Mouse (Mus musculus) neural tube, embryonic 14.5 days (tissue): ENCODE results near the gene Ltbp2. TPM values are rescaled to one million over a fixed set of nuclear protein-coding genes. Genes with fewer than 3 reads are reported as not detected.

Experiments used
- ATAC-seq: fragments of 200-750 bp; cut with Nextera tagmentation; 2 replicates; pipeline ENCODE4 v1.8.0; 2017; ENCODE audit warnings: low read depth, mild to moderate bottlenecking, moderate TSS enrichment, moderate library complexity
- H3K27ac ChIP-seq: fragments of 300-500 bp; sonication (generic); 2 replicates; pipeline ENCODE4 v1.5.1; 2014; ENCODE audit warnings: low read depth, mild to moderate bottlenecking, control low read depth, low read length, moderate library complexity, mixed read lengths
- H3K27me3 ChIP-seq: fragments of 300-500 bp; sonication (generic); 2 replicates; pipeline ENCODE4 v1.6.1; 2014; ENCODE audit warnings: low read length; ENCODE audit not compliant: control insufficient read depth, insufficient read depth
- H3K36me3 ChIP-seq: fragments of 300-500 bp; sonication (generic); 2 replicates; pipeline ENCODE4 v1.6.1; 2014; ENCODE audit warnings: low read length, mixed read lengths; ENCODE audit not compliant: control insufficient read depth, insufficient read depth
- H3K4me1 ChIP-seq: fragments of 300-500 bp; sonication (generic); 2 replicates; pipeline ENCODE4 v1.6.1; 2014; ENCODE audit warnings: low read length; ENCODE audit not compliant: control insufficient read depth, insufficient read depth
- H3K4me2 ChIP-seq: fragments of 300-500 bp; sonication (generic); 2 replicates; pipeline ENCODE4 v1.6.1; 2014; ENCODE audit warnings: mild to moderate bottlenecking, low read depth, low read length, control low read depth
- H3K4me3 ChIP-seq: fragments of 300-500 bp; sonication (generic); 2 replicates; pipeline ENCODE4 v1.5.1; 2014; ENCODE audit warnings: low read depth, low read length, control low read depth, mixed read lengths
- H3K9ac ChIP-seq: fragments of 300-500 bp; sonication (generic); replicated peaks from 2 replicates; pipeline ENCODE4 v1.6.1; 2014; ENCODE audit warnings: low read depth, mild to moderate bottlenecking, control low read depth, low read length, mixed read lengths
- H3K9me3 ChIP-seq: fragments of 300-500 bp; sonication (generic); 2 replicates; pipeline ENCODE4 v1.6.1; 2016; ENCODE audit warnings: low read length; ENCODE audit not compliant: control insufficient read depth
- WGBS: fragments of 180-500 bp; shearing (Covaris S2); extraction: QIAGEN DNeasy Blood & Tissue Kit; methylation state at CpG from one replicate; pipeline ENCODE4 v1.1.7; 2014; 5-methylcytosine and 5-hydroxymethylcytosine counted together
- polyA plus RNA-seq: library from polyadenylated mRNA; unstranded; fragments of >200 nt; fragmentation: Nextera tagmentation; extraction: Ambion mirVana; gene quantifications from 2 replicates; pipeline ENCODE4 v1.2.1, GENCODE M21; 2014

Gene Ltbp2
- polyA plus RNA-seq, 1 experiment from 2014 or later = 0.15 TPM

DNA sequence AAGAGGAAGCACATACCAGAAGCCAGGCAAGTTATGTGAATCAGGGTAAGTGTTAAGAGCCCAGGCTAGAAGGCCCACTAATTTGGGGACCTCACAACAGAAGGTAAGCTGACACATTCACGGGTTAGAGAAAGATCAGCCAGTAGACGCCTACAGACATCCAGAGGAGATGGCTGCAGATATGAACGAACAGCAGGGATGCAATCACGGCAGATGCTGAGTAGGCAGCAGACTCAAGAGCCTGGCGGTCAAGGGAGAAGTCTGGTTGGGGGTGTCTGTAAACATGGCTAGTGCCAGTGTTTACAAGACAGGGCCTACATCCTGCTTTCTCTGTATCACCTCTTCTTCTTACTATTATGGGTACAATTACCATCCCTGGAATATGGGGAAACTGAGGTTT, 13.1 kb downstream of the Ltbp2 start:
- ATAC-seq = no peak
- Histone ChIP-seq H3K27me3 (no peaks in the 10 kb centered on the region), H3K9ac (no peak overlapping the region), H3K36me3 (no peaks in the 10 kb centered on the region), H3K4me3 (no peak overlapping the region), H3K27ac (no peak overlapping the region), H3K9me3 (no peaks in the 10 kb centered on the region), H3K4me2 (no peak overlapping the region), H3K4me1 (no peaks in the 10 kb centered on the region)
- WGBS = 85% methylated on average over 5 of the region's 5 CpGs

DNA sequence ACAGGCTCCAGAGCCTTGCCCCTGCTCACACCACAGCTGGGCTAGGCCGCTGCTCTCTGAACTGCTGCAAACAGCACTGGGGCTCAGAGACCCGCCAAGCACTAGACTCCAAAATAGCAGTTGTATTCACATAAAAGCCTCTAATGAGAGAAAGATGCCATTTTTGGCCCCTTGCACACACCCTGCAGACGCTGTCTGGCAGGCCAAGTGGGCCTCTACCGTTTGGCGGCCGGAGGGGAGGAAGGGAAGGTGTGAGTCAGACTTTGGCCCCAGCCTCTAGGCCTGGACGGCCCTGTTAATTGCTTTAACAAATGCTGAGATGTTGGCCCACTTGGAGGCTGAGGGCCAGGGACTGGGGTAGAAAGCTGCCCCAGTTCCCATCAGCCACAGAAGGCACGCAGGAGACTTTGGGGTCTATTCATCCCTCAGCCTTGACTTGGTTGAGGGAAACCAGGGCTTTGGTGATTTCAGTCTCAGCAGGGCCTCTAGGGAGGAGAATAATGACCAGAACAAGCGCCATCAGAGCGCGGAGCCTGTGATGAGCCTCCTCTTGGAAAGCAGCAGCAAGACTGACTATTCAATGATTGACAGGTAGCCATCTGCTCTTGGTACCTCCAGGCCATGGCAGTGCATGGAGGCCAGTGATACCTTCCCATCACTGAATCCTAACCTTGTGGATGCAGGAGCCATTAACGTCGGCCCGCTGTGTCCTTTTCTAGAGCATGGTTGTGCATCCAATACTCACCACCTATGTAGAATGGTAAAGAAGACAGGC, 14.0 kb downstream of the Ltbp2 start:
- 84% methylated on average over 14 of the region's 14 CpGs for WGBS
- no peaks in the 10 kb centered on the region for H3K4me1 ChIP-seq

GRCm38 (mm10) chr12:84858149-84859113, 17.9 kb downstream of the Ltbp2 start:
- no peaks in the 10 kb centered on the region for H3K4me1 ChIP-seq
- no peak overlapping the region for H3K4me2 ChIP-seq
- no peak overlapping the region for H3K9ac ChIP-seq
- H3K9me3 ChIP-seq = no peaks in the 10 kb centered on the region
- no peaks in the 10 kb centered on the region for H3K36me3 ChIP-seq
- 75% methylated on average over 17 of the region's 17 CpGs for WGBS
- H3K27ac ChIP-seq = no peak overlapping the region
- no peak overlapping the region for H3K4me3 ChIP-seq
- H3K27me3 ChIP-seq = no peaks in the 10 kb centered on the region
- no peak for ATAC-seq

More for the DNA sequence above, 14.0 kb downstream of the Ltbp2 start:
- H3K4me3 ChIP-seq = no peak overlapping the region
- no peak overlapping the region for H3K9ac ChIP-seq
- no peak for ATAC-seq
- no peaks in the 10 kb centered on the region for H3K9me3 ChIP-seq
- H3K4me2 ChIP-seq = no peak overlapping the region
- no peaks in the 10 kb centered on the region for H3K27me3 ChIP-seq
- no peaks in the 10 kb centered on the region for H3K36me3 ChIP-seq
- H3K27ac ChIP-seq = no peak overlapping the region

DNA sequence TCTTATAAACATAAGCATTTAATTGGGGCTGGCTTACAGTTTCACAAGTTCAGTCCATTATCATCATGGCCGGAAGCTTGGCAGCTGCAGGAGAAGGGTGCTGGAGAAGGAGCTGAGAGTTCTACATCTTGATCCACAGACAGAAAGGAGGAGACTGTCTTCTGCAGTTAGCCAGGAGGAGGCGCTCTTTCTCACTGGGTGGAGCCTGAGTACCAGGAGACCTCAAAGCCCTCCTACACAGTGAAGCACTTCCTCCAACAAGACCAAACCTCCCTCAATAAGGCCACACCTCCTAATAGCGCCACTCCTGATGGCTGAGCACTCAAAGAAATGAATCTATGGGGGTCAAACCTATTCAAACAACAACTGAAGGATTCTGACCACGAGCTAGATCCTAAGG, 18.6 kb downstream of the Ltbp2 start:
- no peaks in the 10 kb centered on the region for H3K36me3 ChIP-seq
- H3K27ac ChIP-seq = no peak overlapping the region
- H3K27me3 ChIP-seq = no peaks in the 10 kb centered on the region
- H3K4me2 ChIP-seq = no peak overlapping the region
- no peak overlapping the region for H3K4me3 ChIP-seq
- 76% methylated on average over 4 of the region's 4 CpGs for WGBS
- H3K9me3 ChIP-seq = no peaks in the 10 kb centered on the region
- no peaks in the 10 kb centered on the region for H3K4me1 ChIP-seq
- H3K9ac ChIP-seq = no peak overlapping the region
- ATAC-seq = no peak

- H3K4me1 ChIP-seq = no peaks in the 10 kb centered on the region
- ATAC-seq = no peak
- H3K36me3 ChIP-seq = no peaks in the 10 kb centered on the region
- H3K27me3 ChIP-seq = no peaks in the 10 kb centered on the region
- H3K9ac ChIP-seq = no peak overlapping the region
- no peak overlapping the region for H3K4me2 ChIP-seq
- no peak overlapping the region for H3K4me3 ChIP-seq
- 89% methylated on average over 8 of the region's 8 CpGs for WGBS
- no peak overlapping the region for H3K27ac ChIP-seq
- no peaks in the 10 kb centered on the region for H3K9me3 ChIP-seq
These were observed 19.8 kb downstream of the Ltbp2 start for GRCm38 (mm10) chr12:84856532-84856931.

- H3K4me3 ChIP-seq = no peak overlapping the region
- H3K27ac ChIP-seq = no peak overlapping the region
- H3K9me3 ChIP-seq = no peaks in the 10 kb centered on the region
- no peak for ATAC-seq
- no peak overlapping the region for H3K4me2 ChIP-seq
- H3K36me3 ChIP-seq = no peaks in the 10 kb centered on the region
- no peaks in the 10 kb centered on the region for H3K4me1 ChIP-seq
- H3K9ac ChIP-seq = no peak overlapping the region
- WGBS = 80% methylated on average over 4 of the region's 4 CpGs
- H3K27me3 ChIP-seq = no peaks in the 10 kb centered on the region
These were observed 21.2 kb downstream of the Ltbp2 start for GRCm38 (mm10) chr12:84855084-84855625.

DNA sequence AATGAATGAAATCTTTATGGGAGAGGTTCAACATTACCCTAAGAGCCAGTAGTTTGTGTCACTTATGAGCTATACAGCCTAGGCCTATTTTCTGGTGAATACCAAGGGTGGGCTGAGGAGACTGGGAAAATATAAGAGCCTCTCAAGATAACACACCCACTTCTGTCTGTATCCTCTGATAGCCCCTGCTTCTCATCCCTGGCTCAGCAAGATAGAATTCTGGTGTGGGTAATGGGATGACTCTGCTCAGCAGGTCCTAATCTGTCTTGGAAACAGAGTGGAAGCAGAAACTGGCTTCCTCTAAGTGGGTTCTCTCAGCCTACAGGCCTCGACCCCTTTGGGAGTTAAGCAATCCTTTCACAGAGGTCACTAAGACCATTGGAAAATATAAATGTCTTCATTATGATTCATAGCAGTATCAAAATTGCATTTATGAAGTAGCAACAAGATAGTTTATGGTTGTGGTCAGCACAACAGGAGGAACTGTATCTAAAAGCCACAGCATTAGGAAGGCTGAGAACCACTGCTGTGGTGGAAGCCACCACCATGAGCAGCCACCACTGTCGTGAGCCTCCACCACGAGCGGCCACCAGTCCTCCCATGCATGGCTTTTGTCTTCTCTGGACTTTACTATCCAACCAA, 21.8 kb downstream of the Ltbp2 start:
- Histone ChIP-seq H3K27ac (no peak overlapping the region), H3K9ac (no peak overlapping the region), H3K36me3 (no peaks in the 10 kb centered on the region), H3K9me3 (no peaks in the 10 kb centered on the region), H3K4me3 (no peak overlapping the region), H3K4me1 (no peaks in the 10 kb centered on the region), H3K27me3 (no peaks in the 10 kb centered on the region), H3K4me2 (no peak overlapping the region)
- no peak for ATAC-seq
- 90% methylated on average over 4 of the region's 4 CpGs for WGBS

DNA sequence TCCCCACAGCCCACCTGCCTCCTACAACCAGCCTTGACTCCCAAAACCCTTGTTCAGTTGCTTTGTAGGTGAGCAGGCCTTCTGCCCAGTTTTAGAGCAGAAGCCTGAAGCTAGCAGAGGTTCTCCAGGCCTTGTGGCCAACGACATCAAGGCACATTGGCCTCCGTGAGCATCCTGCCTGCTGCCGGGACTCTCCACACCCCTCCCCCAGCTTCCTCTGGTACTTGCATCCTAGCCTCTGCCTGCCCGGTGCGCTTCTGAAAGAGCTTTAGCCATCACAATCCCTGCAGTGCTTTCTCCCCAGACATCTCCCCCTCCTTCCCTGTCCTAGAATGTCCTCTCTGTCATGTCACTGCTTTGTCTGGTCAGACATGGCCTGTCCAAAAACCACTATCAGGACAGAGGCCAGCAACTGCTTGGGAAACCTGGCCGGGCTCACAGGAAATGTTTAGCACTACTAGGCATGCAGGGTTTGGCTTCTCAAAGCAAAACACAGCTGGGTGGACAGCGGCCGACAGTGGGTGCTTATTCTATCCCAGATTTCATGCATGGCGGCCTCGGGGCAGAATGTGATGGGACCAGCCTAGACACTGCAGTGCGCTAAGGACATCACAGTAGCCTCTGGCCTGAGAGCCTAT, 24.8 kb downstream of the Ltbp2 start:
- ATAC-seq = no peak
- Histone ChIP-seq H3K4me2 (no peak overlapping the region), H3K27me3 (no peaks in the 10 kb centered on the region), H3K9me3 (no peaks in the 10 kb centered on the region), H3K4me3 (no peak overlapping the region), H3K27ac (no peak overlapping the region), H3K36me3 (no peaks in the 10 kb centered on the region), H3K4me1 (no peaks in the 10 kb centered on the region), H3K9ac (no peak overlapping the region)
- 68% methylated on average over 11 of the region's 11 CpGs for whole genome bisulfite sequencing
